Mouse (Mus musculus): Measurements from ENCODE around the gene Tmem89. TPM values are rescaled to one million over a fixed set of nuclear protein-coding genes. Genes with fewer than 3 reads are reported as not detected.

The Tmem89 gene
- polyA plus RNA-seq (2015; fragmentation: Nextera tagmentation; extraction: Ambion mirVana) = 0.34 TPM in 1 of 2 replicates, not detected in the other

DNA sequence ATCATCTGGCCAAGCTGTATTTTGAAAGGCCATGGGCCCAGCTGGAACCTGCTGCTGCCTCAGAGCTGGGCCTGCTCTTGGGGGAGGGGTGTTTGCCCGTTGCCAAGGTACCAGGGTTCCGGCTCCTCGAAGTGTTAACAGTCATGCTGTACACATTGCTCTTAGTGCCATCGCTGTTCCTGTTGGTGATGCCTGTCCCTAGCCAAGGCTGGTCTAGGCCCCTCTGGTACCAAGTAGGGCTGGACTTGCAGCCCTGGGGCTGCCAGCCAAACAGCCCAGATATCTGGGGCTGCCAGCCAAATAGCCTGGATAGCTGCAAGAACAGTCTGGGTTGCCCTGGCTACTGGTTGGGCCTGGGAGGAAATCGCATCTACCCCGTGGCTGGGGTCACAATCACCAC, at the start of gene Tmem89:
Tmem89 (plus strand) TSS at position 129 of the 400 bp plus-strand sequence.
- WGBS = 67% methylated on average over 6 of the region's 6 CpGs
- Histone ChIP-seq H3K27ac (no peak within 1 kb of the TSS), H3K4me3 (replicated peaks) (no peak within 1 kb of the TSS), H3K4me2 (replicated peaks) (no peak within 1 kb of the TSS), H3K9ac (no peak within 1 kb of the TSS), H3K36me3 (no peaks in the 10 kb centered on the region; the same call in 1 of the 2 replicates), H3K4me1 (replicated peaks) (no peaks in the 10 kb centered on the region), H3K9me3 (no peaks in the 10 kb centered on the region), H3K27me3 (replicated peaks) (0 out of 2 replicates have a peak, but pooled peaks cover 2% of the 10 kb centered on the region)
- no peak for ATAC-seq

DNA sequence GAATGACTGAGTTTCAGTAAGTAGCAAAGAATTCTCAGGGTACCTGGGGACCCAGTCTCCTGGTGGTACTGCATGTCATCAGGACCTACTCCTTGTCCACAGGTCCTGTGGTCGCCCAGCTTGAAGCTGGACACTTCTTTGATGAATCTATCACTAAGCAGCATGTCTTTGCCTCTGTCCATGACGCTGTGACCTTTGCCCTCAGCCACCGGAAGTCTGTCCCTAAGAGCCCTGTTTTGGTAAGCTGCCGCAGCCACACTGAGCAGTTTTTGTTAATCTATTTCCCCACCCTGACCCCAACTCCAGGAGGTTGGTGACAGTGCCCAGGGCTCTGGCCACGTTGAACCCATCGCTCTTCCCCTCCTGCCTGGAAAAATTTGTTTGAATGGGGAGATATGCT, 2.1 kb upstream of the Tmem89 start:
- no peaks in the 10 kb centered on the region for H3K27me3 ChIP-seq (replicated peaks)
- no peak overlapping the region for H3K9ac ChIP-seq
- ATAC-seq = no peak
- no peak overlapping the region for H3K4me3 ChIP-seq (replicated peaks)
- no peak overlapping the region for H3K27ac ChIP-seq
- H3K36me3 ChIP-seq = no peaks in the 10 kb centered on the region; the same call in 1 of the 2 replicates
- no peaks in the 10 kb centered on the region for H3K9me3 ChIP-seq
- H3K4me2 ChIP-seq (replicated peaks) = no peak overlapping the region
- 62% methylated on average over 6 of the region's 6 CpGs for WGBS
- H3K4me1 ChIP-seq (replicated peaks) = no peaks in the 10 kb centered on the region

DNA sequence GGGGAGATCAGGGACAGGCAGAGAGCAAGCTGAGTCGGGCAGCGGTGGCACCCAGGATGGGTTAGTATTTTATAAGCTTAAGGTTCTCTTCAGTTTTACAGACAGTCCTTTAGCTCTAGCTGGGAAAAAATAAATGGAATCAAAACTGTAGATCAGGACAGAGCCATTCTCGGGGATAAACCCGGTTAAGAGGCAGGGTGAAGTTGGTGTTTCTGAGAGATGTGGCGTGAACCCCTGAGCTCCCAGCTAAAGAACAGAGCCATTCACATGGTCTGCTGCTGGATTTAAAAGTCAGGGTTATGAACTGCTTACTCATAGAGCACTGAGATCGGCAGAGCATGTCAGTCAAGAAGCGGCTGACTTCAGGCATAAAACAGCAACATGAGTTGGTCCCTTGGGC, 1.3 kb upstream of the Tmem89 start:
- no peak overlapping the region for H3K4me2 ChIP-seq (replicated peaks)
- no peak overlapping the region for H3K9ac ChIP-seq
- no peaks in the 10 kb centered on the region for H3K27me3 ChIP-seq (replicated peaks)
- H3K36me3 ChIP-seq = no peaks in the 10 kb centered on the region; the same call in 1 of the 2 replicates
- no peaks in the 10 kb centered on the region for H3K9me3 ChIP-seq
- no peak overlapping the region for H3K27ac ChIP-seq
- ATAC-seq = no peak
- H3K4me3 ChIP-seq (replicated peaks) = no peak overlapping the region
- no peaks in the 10 kb centered on the region for H3K4me1 ChIP-seq (replicated peaks)
- 83% methylated on average over 7 of the region's 7 CpGs for WGBS

DNA sequence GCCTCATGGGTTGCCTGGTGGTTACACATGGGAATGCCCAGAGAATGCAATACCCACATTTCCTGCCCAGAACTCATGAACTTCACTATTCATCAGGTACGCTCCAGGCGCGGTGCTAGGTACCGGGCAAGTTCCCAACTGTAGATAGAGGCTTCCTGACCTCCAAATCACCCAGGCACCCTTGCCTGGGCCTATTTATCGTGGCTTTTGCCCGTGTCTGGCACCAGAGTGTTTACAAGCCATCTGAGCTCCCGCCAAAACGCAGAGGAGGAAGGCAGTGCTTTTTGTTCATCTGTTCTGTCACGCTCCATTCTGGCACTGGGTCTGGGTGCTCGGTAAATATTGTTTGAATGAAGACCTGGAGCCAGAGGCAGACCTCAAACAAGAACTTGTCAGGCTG, 798 bp upstream of the Tmem89 start:
- 64% methylated on average over 10 of the region's 10 CpGs for WGBS
- no peak for ATAC-seq

DNA sequence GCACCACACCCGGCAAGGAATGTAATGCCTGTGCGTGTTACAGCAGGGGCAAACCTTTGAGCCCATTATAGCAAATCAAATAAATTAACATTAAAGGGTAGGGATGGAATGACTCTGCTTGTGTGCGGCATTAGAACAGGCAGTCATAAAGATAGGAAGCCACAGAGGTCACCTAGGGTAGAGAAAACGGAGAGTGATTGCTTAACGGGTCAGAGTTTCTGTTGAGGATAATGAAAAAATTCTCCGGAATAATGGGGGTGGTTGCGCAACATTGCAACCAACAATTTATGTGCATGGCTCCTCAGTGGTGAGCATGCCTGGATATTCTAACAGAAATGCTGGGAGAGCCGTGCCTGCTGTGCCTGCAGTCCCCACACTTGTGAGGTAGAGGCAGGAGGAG, 11.5 kb downstream of the Tmem89 start:
- H3K4me1 ChIP-seq (replicated peaks) = peaks cover 5% of the 10 kb centered on the region; the same call in 1 of the 2 replicates
- H3K27me3 ChIP-seq (replicated peaks) = 0 out of 2 replicates have a peak, but pooled peaks cover 2% of the 10 kb centered on the region
- H3K9ac ChIP-seq = no peak overlapping the region
- H3K36me3 ChIP-seq = no peaks in the 10 kb centered on the region
- peak; percentile 93 for ATAC-seq
- H3K9me3 ChIP-seq = no peaks in the 10 kb centered on the region
- no peak overlapping the region for H3K4me2 ChIP-seq (replicated peaks)
- H3K27ac ChIP-seq = no peak overlapping the region
- no peak overlapping the region for H3K4me3 ChIP-seq (replicated peaks)
- WGBS = 48% methylated on average over 8 of the region's 8 CpGs

More for the DNA sequence above, 798 bp upstream of the Tmem89 start:
- H3K36me3 ChIP-seq = no peaks in the 10 kb centered on the region; the same call in 1 of the 2 replicates
- no peak overlapping the region for H3K27ac ChIP-seq
- no peaks in the 10 kb centered on the region for H3K4me1 ChIP-seq (replicated peaks)
- H3K9me3 ChIP-seq = no peaks in the 10 kb centered on the region
- no peak overlapping the region for H3K4me3 ChIP-seq (replicated peaks)
- no peak overlapping the region for H3K4me2 ChIP-seq (replicated peaks)
- no peaks in the 10 kb centered on the region for H3K27me3 ChIP-seq (replicated peaks)
- H3K9ac ChIP-seq = no peak overlapping the region

DNA sequence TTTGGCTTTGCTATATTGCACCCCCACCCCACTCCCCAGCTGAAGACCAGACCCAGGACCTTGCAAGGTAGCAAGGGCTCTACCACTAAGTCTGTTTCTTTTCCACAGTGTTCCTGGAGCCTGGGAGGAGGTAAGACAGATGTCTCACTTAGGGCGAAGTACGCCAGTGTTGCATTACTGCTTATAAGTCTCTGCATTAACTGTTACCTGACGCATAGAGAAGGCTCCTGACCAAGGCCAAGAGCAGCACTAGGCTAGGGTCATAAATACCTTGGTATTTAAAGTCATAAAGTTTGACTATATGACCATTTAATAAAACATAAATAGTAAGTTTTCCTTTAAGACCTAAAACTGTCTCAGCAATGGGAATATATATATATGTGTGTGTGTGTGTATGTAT, 14.0 kb downstream of the Tmem89 start:
- WGBS = 62% methylated on average over 3 of the region's 3 CpGs
- peak; percentile 26; the same call in 1 of the 2 replicates for ATAC-seq
- Histone ChIP-seq H3K4me3 (replicated peaks) (no peak overlapping the region), H3K4me2 (replicated peaks) (no peak overlapping the region), H3K27ac (no peak overlapping the region), H3K36me3 (no peaks in the 10 kb centered on the region), H3K9me3 (no peaks in the 10 kb centered on the region), H3K4me1 (replicated peaks) (peaks cover 5% of the 10 kb centered on the region; the same call in 1 of the 2 replicates), H3K9ac (no peak overlapping the region), H3K27me3 (replicated peaks) (0 out of 2 replicates have a peak, but pooled peaks cover 2% of the 10 kb centered on the region)

DNA sequence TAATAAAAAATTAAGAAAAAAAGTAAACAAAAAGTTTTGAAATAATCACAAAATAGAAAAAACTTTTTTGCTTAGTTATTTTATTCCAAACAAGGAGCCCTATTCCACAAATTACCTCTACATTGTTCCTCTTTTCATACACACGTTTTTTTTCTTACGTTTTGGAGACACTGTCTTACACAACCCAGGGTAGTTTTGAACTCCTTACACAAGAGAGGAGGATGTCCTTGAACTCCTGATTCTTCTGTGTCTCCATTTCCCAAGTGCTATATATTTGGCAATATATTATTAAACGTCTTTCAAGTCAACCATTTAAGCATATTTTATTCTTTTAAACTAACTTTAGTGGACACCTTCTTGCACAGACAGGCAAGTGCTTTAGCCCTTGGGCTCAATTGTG, 21.6 kb downstream of the Tmem89 start:
- 14% methylated on average over 3 of the region's 3 CpGs for WGBS
- Histone ChIP-seq H3K9me3 (no peaks in the 10 kb centered on the region), H3K4me1 (replicated peaks) (peaks cover 4% of the 10 kb centered on the region; the same call in 1 of the 2 replicates), H3K4me2 (replicated peaks) (peak overlapping the region; percentile 25; the same call in 1 of the 2 replicates), H3K9ac (no peak overlapping the region), H3K4me3 (replicated peaks) (no peak overlapping the region), H3K27me3 (replicated peaks) (no peaks in the 10 kb centered on the region), H3K27ac (no peak overlapping the region), H3K36me3 (peaks cover 15% of the 10 kb centered on the region)
- ATAC-seq = peak; percentile 11; the same call in 1 of the 2 replicates

DNA sequence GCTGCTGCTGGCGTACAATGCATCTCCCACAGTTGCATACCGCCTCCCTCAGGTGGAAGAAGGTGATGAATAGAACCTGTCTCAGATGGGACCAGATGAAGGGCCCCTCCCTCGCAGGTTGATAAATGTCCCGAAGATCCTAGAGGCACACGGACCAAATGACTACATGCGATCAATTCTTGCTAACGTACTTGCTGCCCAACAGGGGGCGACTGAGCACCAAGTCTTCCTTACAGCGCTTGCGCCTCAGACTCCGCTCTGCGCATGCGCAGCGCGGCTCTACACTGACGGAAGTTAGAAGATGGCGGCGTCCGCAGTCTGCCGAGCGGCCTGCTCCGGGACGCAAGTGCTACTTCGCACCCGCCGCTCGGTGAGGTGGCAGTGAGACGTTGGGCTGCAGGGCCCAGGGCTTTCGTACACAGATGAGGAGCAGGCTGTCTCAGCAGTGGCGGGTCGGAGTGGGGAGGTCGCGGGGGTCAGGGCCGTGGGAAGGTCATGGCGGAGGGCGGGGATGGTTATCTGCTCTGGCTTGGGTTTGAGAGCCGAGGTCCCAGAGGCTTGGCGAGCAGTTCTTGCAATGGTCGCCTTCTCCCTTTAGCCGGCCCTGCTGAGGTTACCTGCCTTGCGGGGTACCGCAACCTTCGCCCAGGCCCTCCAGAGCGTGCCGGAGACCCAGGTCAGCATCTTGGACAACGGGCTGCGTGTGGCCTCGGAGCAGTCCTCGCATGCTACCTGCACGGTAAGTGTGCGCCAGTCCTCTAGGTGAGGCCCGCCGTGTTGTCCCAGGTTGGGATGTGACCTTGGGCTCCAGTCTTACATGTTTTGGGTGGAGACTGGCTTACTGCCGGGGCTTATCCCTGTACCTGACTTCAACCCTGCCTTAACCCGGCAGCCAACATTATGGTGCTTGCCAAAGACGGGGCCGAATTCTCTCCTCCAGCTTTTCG, 22.3 kb downstream of the Tmem89 start, which contains the start of gene Uqcrc1:
Uqcrc1 (plus strand) TSS at position 216 of the 947 bp plus-strand sequence.
- Histone ChIP-seq H3K4me1 (replicated peaks) (peaks cover 4% of the 10 kb centered on the region; the same call in 1 of the 2 replicates), H3K4me3 (replicated peaks) (peak within 1 kb of the TSS; percentile 67), H3K36me3 (peaks cover 18% of the 10 kb centered on the region), H3K4me2 (replicated peaks) (peak within 1 kb of the TSS; percentile 59), H3K9ac (peak within 1 kb of the TSS; percentile 74), H3K9me3 (no peaks in the 10 kb centered on the region), H3K27ac (peak within 1 kb of the TSS; percentile 32), H3K27me3 (replicated peaks) (no peaks in the 10 kb centered on the region)
- WGBS = 1% methylated on average over 58 of the region's 58 CpGs
- peak; percentile 95 for ATAC-seq

DNA sequence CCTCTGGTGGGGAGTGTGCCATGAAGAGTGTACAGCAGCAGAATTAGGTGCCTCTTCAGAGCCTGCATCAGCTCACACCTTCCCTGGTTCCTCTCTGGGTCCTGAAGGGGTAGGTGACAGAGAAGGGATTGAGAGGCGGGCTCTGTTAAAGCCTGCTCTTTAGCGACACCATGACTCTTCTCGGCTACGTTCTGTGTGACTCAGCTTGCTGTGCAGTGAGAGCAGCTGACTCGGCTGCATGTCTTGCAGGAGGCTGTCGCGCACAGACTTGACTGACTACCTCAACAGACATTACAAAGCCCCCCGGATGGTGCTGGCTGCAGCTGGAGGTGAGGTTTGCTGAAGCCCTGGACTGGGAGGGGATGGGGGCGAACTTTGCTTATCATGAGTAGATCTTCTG, 30.7 kb downstream of the Tmem89 start:
- Histone ChIP-seq H3K9me3 (no peaks in the 10 kb centered on the region), H3K4me2 (replicated peaks) (no peak overlapping the region), H3K36me3 (peaks cover 53% of the 10 kb centered on the region), H3K9ac (no peak overlapping the region), H3K27me3 (replicated peaks) (no peaks in the 10 kb centered on the region), H3K4me1 (replicated peaks) (no peaks in the 10 kb centered on the region), H3K27ac (no peak overlapping the region), H3K4me3 (replicated peaks) (no peak overlapping the region)
- 84% methylated on average over 9 of the region's 9 CpGs for whole genome bisulfite sequencing
- no peak for ATAC-seq

DNA sequence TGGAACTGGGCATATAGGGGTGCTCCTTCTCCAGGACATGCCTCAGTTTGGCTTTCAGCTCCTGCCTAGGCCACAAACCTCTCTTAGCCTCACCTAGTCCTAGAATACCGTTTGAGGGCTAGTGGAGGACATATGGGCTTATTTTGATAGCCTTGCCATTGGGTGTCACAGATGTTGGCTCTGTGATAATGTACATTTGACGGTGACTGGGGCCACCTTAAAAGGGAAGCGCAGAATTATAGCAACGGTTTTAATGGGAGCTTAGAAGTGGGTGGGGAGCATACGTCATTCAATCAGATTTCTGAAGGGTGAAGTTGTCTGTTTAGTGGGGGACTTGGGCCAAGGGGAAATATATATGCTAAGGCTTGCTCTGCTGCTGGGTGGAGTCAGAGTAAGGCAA, 31.2 kb downstream of the Tmem89 start:
- Histone ChIP-seq H3K4me1 (replicated peaks) (no peaks in the 10 kb centered on the region), H3K36me3 (peaks cover 57% of the 10 kb centered on the region), H3K9me3 (no peaks in the 10 kb centered on the region), H3K27me3 (replicated peaks) (no peaks in the 10 kb centered on the region), H3K27ac (no peak overlapping the region), H3K4me2 (replicated peaks) (no peak overlapping the region), H3K4me3 (replicated peaks) (no peak overlapping the region), H3K9ac (no peak overlapping the region)
- 82% methylated on average over 5 of the region's 5 CpGs for WGBS
- no peak for ATAC-seq

DNA sequence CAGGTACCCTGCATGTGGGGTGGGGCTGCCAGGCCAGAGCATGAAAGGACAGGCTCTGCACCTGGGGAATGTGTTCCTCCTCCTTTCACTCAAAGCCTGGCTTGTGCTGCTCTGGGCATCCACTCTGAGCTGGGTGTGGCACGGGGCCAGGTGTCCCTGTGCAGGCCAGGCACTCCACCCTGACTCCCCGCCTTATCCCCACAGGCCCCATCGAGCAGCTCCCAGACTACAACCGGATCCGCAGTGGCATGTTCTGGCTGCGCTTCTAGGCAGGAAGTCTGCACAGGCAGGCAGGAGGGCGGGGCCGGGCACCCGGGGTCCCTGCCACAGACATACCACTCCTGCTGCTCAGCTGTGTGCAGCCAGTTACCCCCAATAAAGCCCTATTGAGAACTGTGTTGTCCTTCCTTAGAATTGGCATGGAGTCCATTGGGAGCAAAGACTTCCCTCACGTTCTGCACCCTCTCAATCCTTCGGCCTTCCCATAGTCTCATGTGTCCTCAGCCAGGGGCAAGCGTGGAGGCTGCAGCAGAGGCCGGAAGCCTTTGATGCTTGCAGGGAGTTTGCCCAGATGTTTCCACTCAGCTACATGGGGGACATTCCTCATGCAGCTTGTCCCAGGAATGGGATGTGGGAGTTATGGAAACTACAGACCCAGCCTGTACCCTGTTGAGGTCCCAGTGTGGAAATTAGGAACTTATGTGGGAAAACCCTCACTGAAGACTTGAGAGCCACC, 35.0 kb downstream of the Tmem89 start:
- peaks cover 39% of the 10 kb centered on the region for H3K36me3 ChIP-seq
- no peak overlapping the region for H3K4me3 ChIP-seq (replicated peaks)
- H3K4me2 ChIP-seq (replicated peaks) = no peak overlapping the region
- H3K9me3 ChIP-seq = no peaks in the 10 kb centered on the region
- 72% methylated on average over 13 of the region's 13 CpGs for WGBS
- peak; percentile 24; the same call in 1 of the 2 replicates for ATAC-seq
- peaks cover 12% of the 10 kb centered on the region for H3K27me3 ChIP-seq (replicated peaks)
- H3K9ac ChIP-seq = no peak overlapping the region
- peak overlapping the region; percentile 22; the same call in 1 of the 2 replicates for H3K27ac ChIP-seq
- no peaks in the 10 kb centered on the region; the same call in 1 of the 2 replicates for H3K4me1 ChIP-seq (replicated peaks)

All from intestine, embryonic 15.5 days (tissue).